Mouse (Mus musculus): ENCODE results near the gene Slx1b. TPM values are rescaled to one million over a fixed set of nuclear protein-coding genes. Genes with fewer than 3 reads are reported as not detected.

The Slx1b gene
- total RNA-seq, 2 experiments from 2014 or later = 6.1 to 8.0 TPM

GRCm38 (mm10) chr7:126679683-126680082 lies 15.9 kb downstream of the Slx1b start:
- no peak for DNase-seq
- intact Hi-C loops (cut with DNase I) = no loop called here

- no peak for DNase-seq
- intact Hi-C loops (cut with DNase I) = no loop called here
These were observed 16.8 kb downstream of the Slx1b start for GRCm38 (mm10) chr7:126678545-126679341.

DNA sequence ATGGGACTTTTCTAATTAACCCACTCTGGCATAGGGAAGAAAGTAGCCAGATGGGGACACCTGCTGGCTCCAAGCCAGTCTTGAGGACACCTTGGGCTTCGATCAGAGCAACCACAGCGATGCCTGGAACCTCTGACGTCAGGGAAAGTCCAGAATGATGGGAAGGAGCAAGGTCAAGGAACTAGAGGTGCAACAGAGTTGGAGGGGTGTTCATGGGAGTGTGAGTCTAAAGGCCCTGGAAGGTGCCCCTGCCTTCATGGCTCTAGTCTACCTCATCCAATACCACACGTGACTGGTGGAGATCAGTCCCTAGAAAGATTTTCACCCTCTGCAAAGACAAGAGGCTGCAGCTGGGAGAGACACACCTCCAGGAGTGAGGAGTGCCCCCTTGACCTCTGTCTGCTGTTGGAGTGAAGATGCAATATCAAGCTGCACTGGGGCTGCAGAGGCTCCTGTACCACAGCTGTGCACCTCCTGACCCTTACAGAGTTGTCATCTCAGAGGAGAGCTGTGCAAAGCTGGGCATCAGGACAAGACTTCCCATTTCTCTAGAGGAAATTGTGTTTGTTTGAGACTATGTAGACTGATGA lies 18.9 kb downstream of the Slx1b start:
- DNase-seq = no peak
- intact Hi-C loops (cut with DNase I) = no loop called here

DNA sequence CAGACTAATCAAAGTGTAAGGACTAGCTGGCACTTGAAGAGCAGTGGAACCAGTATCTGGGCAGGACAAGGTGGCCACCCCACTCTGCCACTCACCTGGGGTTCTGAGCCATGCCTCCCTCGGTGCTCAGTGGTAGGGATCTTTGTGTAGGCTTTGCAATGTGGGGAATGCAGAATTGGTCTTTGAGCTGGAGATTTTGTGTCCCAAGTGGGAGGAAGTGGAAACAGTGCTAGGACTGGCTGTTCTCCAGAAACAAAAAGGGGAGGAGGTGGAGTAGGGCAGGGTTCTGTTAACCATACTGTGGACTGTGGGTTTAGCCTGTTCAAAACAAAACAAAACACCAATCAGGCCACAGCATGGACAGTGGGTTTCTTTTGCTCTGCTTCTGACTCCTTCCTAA lies 19.4 kb downstream of the Slx1b start, which contains the start of gene Sult1a1:
TSS of gene Sult1a1 (minus strand) at position 226 of the 400 bp plus-strand sequence.
- intact Hi-C loops (cut with DNase I) = no loop called here
- DNase-seq = peak; percentile 66 to 68

GRCm38 (mm10) chr7:126675104-126675503 lies 20.5 kb downstream of the Slx1b start:
- intact Hi-C loops (cut with DNase I) = no loop called here
- no peak for DNase-seq

DNA sequence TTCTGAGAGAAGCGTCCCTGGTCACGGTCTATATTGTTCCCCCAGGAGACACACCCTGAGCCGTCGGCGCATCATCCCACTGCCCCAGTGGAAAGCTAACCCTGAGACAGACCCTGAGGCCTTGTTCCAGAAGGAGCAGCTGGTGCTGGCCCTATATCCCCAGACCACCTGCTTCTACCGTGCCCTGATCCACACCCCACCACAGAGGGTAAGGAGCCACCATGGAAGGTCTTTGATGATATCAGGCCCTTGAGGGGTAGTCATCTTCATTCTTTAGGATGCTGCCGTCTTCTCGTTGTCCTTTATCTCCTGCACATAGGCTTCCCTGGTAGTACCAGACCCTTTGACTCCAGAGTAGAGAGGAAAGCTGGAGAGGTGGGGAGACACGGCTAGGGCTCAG lies 23.5 kb downstream of the Slx1b start:
- intact Hi-C loops (cut with DNase I) = no loop called here
- DNase-seq = no peak

DNA sequence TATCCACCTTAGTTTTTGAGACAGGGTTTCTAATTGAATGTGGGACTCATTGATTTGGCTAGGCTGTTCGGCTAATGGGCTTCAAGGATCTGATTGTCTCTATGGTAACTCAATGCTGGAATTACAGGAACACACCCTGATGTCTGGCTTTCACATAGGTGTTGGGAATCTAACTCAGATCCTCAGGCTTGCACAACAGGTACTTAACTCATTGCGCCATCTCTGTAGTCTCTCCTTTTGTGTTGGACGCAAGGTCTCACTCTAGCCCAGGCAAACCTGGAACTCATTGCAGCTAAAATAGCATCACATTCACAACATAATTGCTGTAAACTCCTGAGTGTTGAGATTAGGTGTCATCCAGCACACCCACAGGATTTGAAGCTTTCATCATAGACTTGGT lies 25.4 kb downstream of the Slx1b start:
- DNase-seq = no peak

GRCm38 (mm10) chr7:126668452-126668851 lies 27.1 kb downstream of the Slx1b start:
- intact Hi-C loops (cut with DNase I) = no loop called here
- no peak for DNase-seq

More for the DNA sequence above, 25.4 kb downstream of the Slx1b start:
- intact Hi-C loops (cut with DNase I) = no loop called here

DNA sequence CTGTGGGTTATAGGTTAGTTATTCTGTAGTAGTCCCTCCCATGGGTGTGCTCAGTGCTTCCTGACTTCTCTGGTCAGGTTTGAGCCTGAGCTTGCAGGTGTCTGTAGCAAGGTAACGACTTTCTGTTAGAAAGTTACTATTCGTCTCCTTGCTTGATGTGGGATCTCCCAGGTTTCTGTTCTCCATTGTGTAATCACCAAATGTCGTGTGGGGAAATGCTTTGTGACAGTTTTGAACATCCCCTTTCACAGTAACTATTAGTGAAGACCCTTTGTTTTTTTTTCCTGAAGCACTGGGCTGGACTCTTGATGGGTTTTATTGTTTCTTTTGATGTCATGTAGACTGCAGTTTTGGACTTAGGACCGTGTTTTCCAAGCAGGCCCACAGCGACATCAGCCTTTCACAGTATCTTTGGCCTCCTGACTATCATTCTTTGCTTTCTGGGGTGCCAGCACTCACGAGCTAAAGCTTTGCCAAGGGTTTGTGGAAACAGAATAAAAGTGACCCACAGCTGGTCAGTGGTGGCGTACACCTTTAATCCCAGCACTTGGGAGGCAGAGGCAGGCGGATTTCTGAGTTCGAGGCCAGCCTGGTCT lies 28.0 kb downstream of the Slx1b start:
- intact Hi-C loops (cut with DNase I) = no loop called here
- DNase-seq = no peak

DNA sequence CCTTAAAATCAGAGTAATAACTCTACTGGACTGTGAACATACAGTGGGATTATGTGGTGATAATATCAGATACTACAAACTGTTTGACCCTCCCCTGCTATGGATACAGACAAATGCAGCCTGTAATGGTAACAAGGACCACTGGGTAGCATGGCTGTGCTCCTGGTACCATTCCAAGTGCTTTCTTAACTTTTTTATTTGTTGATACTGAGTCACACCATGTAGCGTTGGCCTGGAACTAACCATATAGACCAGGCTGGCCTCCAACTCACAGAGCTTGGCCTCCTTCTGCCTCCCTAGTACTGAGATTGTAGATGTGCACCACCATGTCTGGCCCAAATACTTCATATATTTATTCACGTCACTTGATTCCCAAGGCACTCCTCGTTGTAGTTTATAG lies 30.3 kb downstream of the Slx1b start:
- DNase-seq = peak in 1 of 2 experiments; percentile 38
- intact Hi-C loops (cut with DNase I) = no loop called here

DNA sequence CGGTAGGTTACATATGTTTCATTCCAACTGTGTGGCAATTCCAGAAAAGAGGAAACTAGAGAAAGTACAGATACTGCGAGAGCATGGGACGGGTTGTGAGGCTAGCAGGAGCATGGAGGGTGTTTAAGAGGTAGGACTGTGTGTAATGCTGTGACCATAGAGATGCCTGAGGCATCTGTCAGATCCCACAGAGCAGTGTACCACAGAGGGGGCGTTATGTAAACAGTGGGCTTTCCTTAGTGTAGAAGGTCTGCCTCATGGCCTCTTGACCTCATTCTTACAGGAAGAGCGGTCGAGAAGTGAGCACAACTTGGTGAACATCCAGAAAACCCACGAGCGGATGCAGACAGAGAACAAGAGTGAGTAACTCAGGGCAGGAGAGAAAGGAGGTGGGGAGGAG lies 31.9 kb downstream of the Slx1b start:
- intact Hi-C loops (cut with DNase I) = no loop called here
- no peak for DNase-seq

- no peak for DNase-seq
- intact Hi-C loops (cut with DNase I) = no loop called here
These were observed 35.8 kb downstream of the Slx1b start for GRCm38 (mm10) chr7:126659771-126660170.

DNA sequence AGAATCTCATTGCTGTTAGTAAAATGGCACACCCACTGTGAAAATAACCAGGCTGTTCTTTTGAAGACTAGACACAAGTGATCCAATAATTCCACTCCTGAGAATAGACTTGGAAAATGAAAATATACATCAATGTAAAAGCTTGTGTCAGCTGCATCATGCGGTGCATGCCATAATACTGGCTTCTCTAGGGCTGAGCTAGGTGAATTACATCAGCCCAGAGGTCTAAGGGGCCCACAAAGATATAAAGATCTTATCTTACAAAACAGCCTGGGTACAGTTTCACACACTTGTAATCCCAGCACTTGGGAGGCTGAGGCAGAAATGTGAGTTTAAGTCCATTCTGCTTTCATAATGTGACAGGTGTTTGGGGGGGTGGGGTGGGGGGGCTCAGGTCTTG lies 38.1 kb downstream of the Slx1b start:
- DNase-seq = no peak

DNA sequence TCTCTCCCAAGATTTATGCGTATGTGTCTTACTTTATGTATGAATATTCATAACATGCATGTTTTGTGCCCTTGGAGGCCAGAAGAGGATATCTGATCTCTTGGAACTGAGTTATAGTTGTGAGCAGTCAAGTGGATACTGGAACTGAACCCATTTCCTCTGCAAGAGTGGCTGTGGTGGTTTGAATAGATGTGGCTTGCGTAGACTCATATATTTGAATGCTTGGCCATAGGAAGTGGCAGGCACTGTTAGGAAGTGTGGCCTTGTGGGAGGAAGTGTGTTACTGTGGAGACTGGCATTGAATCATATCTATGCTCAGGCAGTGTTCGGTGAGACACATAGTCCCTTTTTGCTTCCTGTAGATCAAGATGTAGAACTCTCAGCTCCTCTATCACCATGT lies 39.9 kb downstream of the Slx1b start:
- intact Hi-C loops (cut with DNase I) = no loop called here
- no peak for DNase-seq

More for the DNA sequence above, 38.1 kb downstream of the Slx1b start:
- intact Hi-C loops (cut with DNase I) = no loop called here

DNA sequence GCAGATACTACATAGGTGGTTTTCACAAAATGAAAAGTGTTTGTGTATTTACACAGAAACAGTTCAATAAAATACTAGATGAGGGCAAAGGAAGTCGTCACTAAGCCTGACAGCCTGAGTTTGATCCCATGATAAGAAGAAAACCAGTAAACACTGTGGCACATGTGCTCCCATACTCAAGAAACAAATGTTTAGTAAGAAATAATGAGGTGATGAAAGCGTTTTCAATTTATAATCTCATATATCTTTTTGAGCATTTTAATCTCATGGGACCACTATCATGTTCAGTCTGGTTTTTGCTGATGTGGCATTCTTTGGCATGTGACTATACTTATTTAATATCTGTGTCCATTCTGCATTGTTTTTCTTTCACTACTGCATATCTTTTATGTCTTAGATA lies 41.6 kb downstream of the Slx1b start:
- intact Hi-C loops (cut with DNase I) = no loop called here
- no peak for DNase-seq

DNA sequence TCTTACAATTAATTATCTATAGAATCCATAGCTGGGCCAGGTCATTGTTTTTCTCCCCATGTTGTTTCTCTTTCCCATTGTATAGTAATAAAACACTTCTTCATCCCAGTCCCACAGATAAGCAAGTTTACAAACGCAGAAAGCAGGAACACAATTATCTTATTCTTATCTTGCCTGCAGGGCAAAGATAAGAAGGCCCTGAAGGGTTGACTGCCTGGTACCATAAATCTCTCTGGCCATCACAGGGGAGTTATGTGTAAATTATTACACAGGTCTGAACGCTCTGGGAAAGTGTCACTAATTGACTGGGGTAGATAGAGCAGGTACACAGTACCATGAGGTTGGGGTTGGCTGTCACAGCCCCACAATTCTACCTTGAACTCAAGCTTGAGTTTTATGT lies 44.7 kb downstream of the Slx1b start:
- DNase-seq = no peak
- intact Hi-C loops (cut with DNase I) = no loop called here

- intact Hi-C loops (cut with DNase I) = loop anchor here (10.0 kb wide), 1 partner anchor 465 kb away; no protein-coding TSS in a partner anchor
- peak; percentile 95 to 96 for DNase-seq
These were observed 46.1 kb downstream of the Slx1b start, which contains the start of gene Sgf29 for GRCm38 (mm10) chr7:126649231-126650051. Gene Sgf29 (plus strand): TSS chr7:126649309.

DNA sequence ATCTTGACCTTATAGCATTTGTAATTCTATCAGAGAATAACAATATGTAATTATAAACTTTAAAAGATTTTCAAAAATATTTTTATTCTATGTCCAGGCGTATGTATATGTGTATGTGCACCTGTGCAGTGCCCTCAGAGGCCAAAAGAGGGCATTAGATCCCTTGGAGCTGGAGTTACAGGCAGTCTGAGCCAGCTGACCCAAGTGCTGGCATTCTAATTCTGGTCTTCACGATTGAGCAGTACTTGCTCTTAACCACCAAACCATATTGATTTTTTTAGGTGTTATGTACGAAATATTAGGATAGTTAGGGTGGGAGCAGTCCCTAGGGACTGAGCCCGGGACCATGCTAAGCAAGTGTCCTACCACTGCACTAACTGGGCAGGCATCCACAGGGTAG lies 47.1 kb downstream of the Slx1b start:
- DNase-seq = no peak
- intact Hi-C loops (cut with DNase I) = loop anchor here (10.0 kb wide), 1 partner anchor 466 kb away; no protein-coding TSS in a partner anchor

- intact Hi-C loops (cut with DNase I) = loop anchor here (10.0 kb wide), 1 partner anchor 469 kb away; no protein-coding TSS in a partner anchor
- no peak for DNase-seq
These were observed 49.9 kb downstream of the Slx1b start for GRCm38 (mm10) chr7:126645708-126646107.

DNA sequence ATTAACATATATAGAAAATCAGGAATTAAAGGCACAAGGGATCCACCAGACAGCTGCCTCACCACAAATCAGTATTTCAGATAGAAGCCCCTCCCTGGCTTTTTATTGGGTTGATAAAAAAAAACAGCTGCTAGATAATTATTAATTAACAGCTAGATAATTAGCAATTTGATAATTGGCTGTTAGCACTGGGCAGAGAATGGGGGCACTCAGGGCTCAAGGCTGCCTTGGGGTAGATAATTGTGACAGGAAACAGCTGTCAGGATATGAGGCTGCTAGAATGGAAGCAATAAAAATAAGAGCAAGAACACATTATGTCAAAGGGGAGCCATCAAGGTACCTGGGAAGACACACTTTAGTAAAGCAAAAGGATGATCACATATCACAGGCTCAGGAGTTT lies 50.7 kb downstream of the Slx1b start:
- DNase-seq = no peak
- intact Hi-C loops (cut with DNase I) = loop anchor here (10.0 kb wide), 1 partner anchor 470 kb away; no protein-coding TSS in a partner anchor

DNA sequence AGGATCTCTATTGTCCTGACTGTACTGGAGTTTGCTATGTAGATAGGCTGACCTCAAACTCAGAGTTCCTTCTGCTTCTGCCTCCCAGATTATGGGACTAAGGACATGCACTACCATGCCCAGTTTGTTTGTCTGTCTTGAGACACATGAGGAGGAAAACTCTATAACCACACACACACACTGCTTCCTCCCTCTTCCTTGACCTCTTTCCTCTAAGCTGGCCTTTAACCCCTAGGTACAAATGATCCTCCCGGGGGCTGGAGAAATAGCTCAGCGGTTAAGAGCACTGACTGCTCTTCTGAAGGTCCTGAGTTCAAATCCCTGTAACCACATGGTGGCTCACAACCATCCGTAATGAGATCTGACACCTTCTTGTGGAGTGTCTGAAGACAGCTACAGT lies 51.2 kb downstream of the Slx1b start:
- no peak for DNase-seq
- intact Hi-C loops (cut with DNase I) = loop anchor here (10.0 kb wide), 1 partner anchor 470 kb away; no protein-coding TSS in a partner anchor
